Mouse (Mus musculus): ENCODE data around the gene Smg7.

DNA sequence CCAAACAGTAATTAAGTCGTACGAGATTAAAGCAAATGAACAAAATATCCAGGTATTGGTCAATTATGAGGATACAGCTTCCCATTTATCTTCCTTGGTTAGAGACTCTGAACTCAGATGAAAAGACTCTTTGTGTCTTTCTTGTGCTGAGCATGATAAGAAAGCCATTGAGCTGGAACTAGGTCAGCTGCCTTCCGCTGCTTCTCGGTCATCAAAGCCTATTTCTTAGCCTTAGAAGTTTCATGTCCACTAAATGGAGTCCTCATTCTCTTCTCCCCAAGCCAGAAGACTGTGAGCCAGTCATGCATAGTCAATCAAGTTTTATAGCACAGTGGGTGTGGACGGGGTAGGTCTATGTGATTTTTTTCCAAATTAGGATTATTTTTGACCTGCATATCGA, 33.0 kb upstream of the Smg7 start:
- TF ChIP-seq CTCF (IDR thresholded peaks at IDR 0.05; ENCODE audit: low read depth) (no peak), EP300 (optimal IDR thresholded peaks at IDR 0.05) (no peak)

Measured in stomach, postnatal 0 days (tissue).